Mouse (Mus musculus) ES-E14 (cell line): Measurements from ENCODE around the gene Scarb1.

Source experiments
- CHD2 ChIP-seq: IDR thresholded peaks from 2 replicates; pipeline ENCODE4 v1.6.1; 2014; ENCODE audit warnings: mild to moderate bottlenecking, low read depth, low read length, inconsistent platforms
- HCFC1 ChIP-seq: IDR thresholded peaks from 2 replicates; pipeline ENCODE4 v1.6.1; 2012; ENCODE audit warnings: low read length, inconsistent platforms, borderline replicate concordance; ENCODE audit not compliant: insufficient read depth
- ZNF384 ChIP-seq: IDR thresholded peaks from 2 replicates; pipeline ENCODE4 v1.6.1; 2012; ENCODE audit warnings: low read depth, low read length, inconsistent platforms

GRCm38 (mm10) chr5:125333009-125333408 lies 7.9 kb downstream of the Scarb1 start:
- no peak for TF ChIP-seq ZNF384
- no peak for TF ChIP-seq HCFC1
- TF ChIP-seq CHD2: no peak
